Mouse (Mus musculus) limb, embryonic 14.5 days (tissue): ENCODE results near the gene Thegl. TPM values are rescaled to one million over a fixed set of nuclear protein-coding genes. Genes with fewer than 3 reads are reported as not detected.

ENCODE experiments used
- ATAC-seq: fragments of 200-750 bp; cut with Nextera tagmentation; 2 replicates; pipeline ENCODE4 v1.8.0; 2017; ENCODE audit warnings: low read depth, moderate number of reproducible peaks, moderate TSS enrichment; ENCODE audit not compliant: low FRiP score
- DNase-seq: peaks from one replicate; pipeline ENCODE4 v3.0.0-alpha.2; 2015; ENCODE audit warnings: low spot score
- H3K27ac ChIP-seq: fragments of 300-500 bp; sonication (generic); replicated peaks from 2 replicates; pipeline ENCODE4 v1.5.1; 2014; ENCODE audit warnings: low read depth, mild to moderate bottlenecking, low read length, moderate library complexity, mixed read lengths
- H3K27me3 ChIP-seq: fragments of 300-500 bp; sonication (generic); 2 replicates; pipeline ENCODE4 v1.6.1; 2014; ENCODE audit warnings: low read length, mixed read lengths; ENCODE audit not compliant: control insufficient read depth, insufficient read depth
- H3K36me3 ChIP-seq: fragments of 300-500 bp; sonication (generic); 2 replicates; pipeline ENCODE4 v1.6.1; 2014; ENCODE audit warnings: mild to moderate bottlenecking, low read length, moderate library complexity, mixed read lengths; ENCODE audit not compliant: control insufficient read depth, insufficient read depth
- H3K4me1 ChIP-seq: fragments of 300-500 bp; sonication (generic); 2 replicates; pipeline ENCODE4 v1.6.1; 2014; ENCODE audit warnings: antibody characterized with exemption, low read length, mixed read lengths; ENCODE audit not compliant: control insufficient read depth, insufficient read depth
- H3K4me2 ChIP-seq: fragments of 300-500 bp; sonication (generic); replicated peaks from 2 replicates; pipeline ENCODE4 v1.6.1; 2014; ENCODE audit warnings: low read depth, mild to moderate bottlenecking, low read length, moderate library complexity; ENCODE audit not compliant: severe bottlenecking
- H3K4me3 ChIP-seq: fragments of 300-500 bp; sonication (generic); replicated peaks from 2 replicates; pipeline ENCODE4 v1.5.1; 2014; ENCODE audit warnings: low read length
- H3K9ac ChIP-seq: fragments of 300-500 bp; sonication (generic); 2 replicates; pipeline ENCODE4 v1.6.1; 2014; ENCODE audit warnings: mild to moderate bottlenecking, low read depth, low read length, moderate library complexity; ENCODE audit not compliant: severe bottlenecking
- H3K9me3 ChIP-seq: fragments of 300-500 bp; sonication (generic); 2 replicates; pipeline ENCODE4 v1.6.1; 2016; ENCODE audit warnings: low read length; ENCODE audit not compliant: control insufficient read depth
- POLR2A ChIP-seq: fragments of 200-500 bp; IDR thresholded peaks from 2 replicates; pipeline ENCODE4 v1.8.0; 2012; ENCODE audit warnings: inconsistent platforms, mild to moderate bottlenecking, moderate library complexity, borderline replicate concordance; ENCODE audit not compliant: insufficient read depth, insufficient read length; ENCODE audit errors: extremely low read depth
- WGBS: fragments of 180-500 bp; shearing (Covaris S2); extraction: QIAGEN DNeasy Blood & Tissue Kit; methylation state at CpG from one replicate; pipeline ENCODE4 v1.1.7; 2014; 5-methylcytosine and 5-hydroxymethylcytosine counted together
- polyA plus RNA-seq, 2 experiments: library from polyadenylated mRNA; depleted of rRNA in 1 of 2; stranded (reverse) in 1 of 2; unstranded in 1 of 2; fragments of >200 nt; fragmentation: Nextera tagmentation in 1 of 2; extraction: Ambion mirVana in 1 of 2; gene quantifications; 2 replicates each; pipeline versions ENCODE4 v1.2.1 to v1.2.3; 2012 to 2014

Thegl gene
- polyA plus RNA-seq, 2 experiments: 0.13 TPM; not detected in 1

DNA sequence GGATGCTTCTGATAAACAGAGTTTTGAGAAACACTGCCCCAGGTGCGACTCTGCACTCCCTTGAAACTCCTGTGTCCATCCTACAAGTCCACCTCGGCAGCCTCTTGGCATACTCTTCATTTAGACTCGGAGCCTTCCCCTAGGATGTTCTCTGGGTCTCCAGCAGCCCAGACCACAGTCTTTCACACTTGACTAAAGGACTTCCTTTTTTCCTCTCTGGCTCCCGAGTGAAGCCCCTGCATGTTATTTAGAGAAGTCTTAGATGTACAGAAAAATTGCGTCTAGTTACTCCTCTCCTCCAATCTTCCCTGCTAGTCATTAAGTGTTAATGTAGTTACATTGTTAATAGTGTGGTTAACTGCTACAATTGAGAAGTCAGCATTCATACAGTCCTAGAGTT, 28.5 kb downstream of the Thegl start:
- Histone ChIP-seq H3K4me3 (no peak overlapping the region), H3K9ac (no peak overlapping the region), H3K4me2 (no peak overlapping the region), H3K36me3 (no peaks in the 10 kb centered on the region), H3K27me3 (no peaks in the 10 kb centered on the region), H3K4me1 (0 out of 2 replicates have a peak, but pooled peaks cover 3% of the 10 kb centered on the region), H3K9me3 (no peaks in the 10 kb centered on the region), H3K27ac (no peak overlapping the region)
- DNase-seq: no peak
- 65% methylated on average over 5 of the region's 5 CpGs for WGBS
- ATAC-seq: no peak
- TF ChIP-seq POLR2A: no peak

GRCm38 (mm10) chr5:77052616-77053015, 36.8 kb downstream of the Thegl start:
- Histone ChIP-seq H3K27me3 (no peaks in the 10 kb centered on the region), H3K4me3 (no peak overlapping the region), H3K9me3 (no peaks in the 10 kb centered on the region), H3K9ac (no peak overlapping the region), H3K4me1 (no peaks in the 10 kb centered on the region), H3K4me2 (no peak overlapping the region), H3K36me3 (no peaks in the 10 kb centered on the region), H3K27ac (no peak overlapping the region)
- ATAC-seq (no peak), DNase-seq (no peak)
- no peak for TF ChIP-seq POLR2A
- WGBS: 95% methylated on average over 5 of the region's 5 CpGs

DNA sequence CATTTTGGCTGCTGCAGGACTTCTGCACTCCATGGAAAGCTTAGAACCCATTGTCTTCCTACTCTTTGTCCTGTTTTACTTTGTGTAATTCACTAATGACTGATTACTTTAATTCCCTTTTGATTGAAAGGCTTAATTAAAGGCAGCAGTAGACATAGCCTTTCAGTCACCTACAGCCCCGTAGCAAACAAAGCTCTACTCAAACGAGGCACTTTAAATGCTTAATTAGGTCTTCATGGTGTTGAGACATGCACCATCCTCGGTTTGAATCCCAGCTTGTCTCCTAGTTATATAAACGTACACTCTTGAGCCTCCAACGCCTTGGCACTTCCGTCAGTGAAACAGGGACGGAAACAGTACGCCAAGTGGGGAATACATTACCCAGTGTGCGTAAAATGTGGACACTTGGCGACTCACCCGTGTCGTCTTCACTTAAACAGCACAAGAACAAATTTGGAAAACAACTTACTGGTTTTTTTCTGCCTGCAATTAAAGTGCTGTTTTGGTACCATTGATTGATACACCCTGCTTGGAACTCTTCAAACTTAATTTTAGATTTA, 41.1 kb downstream of the Thegl start:
- Histone ChIP-seq H3K9ac (no peak overlapping the region), H3K4me1 (no peaks in the 10 kb centered on the region), H3K4me3 (no peak overlapping the region), H3K27me3 (no peaks in the 10 kb centered on the region), H3K9me3 (no peaks in the 10 kb centered on the region), H3K27ac (no peak overlapping the region), H3K36me3 (no peaks in the 10 kb centered on the region), H3K4me2 (no peak overlapping the region)
- 64% methylated on average over 12 of the region's 12 CpGs for WGBS
- no peak for ATAC-seq
- DNase-seq: no peak
- TF ChIP-seq POLR2A: no peak

DNA sequence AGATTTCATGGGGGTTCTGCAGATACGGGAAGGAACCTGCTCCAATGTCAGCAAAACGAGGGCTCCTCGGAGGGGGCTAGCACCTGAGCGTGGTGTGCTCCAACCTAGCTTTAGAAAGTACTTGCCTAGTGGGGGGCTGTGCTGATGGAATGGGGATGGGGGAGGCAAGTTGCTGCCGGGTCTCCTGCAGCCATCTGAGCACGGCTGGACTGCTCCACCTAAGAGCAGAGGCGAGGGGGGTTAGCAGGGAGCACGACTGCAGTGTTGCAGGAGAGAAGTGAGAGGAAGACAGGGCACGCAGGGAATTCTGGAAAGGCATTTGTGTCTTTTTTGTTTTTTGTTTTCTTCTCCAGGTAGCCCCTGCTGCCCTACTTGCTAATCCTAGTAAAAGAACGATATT, 44.5 kb downstream of the Thegl start:
- Histone ChIP-seq H3K4me1 (no peaks in the 10 kb centered on the region), H3K4me2 (no peak overlapping the region), H3K27ac (no peak overlapping the region), H3K36me3 (no peaks in the 10 kb centered on the region), H3K9ac (no peak overlapping the region), H3K4me3 (no peak overlapping the region), H3K27me3 (no peaks in the 10 kb centered on the region), H3K9me3 (no peaks in the 10 kb centered on the region)
- DNase-seq (no peak), ATAC-seq (no peak)
- TF ChIP-seq POLR2A: no peak
- 28% methylated on average over 10 of the region's 10 CpGs for WGBS

GRCm38 (mm10) chr5:77061372-77062038, 45.7 kb downstream of the Thegl start:
- WGBS: 36% methylated on average over 17 of the region's 17 CpGs
- no peak overlapping the region for H3K27ac ChIP-seq
- peak; percentile 50; the same call in 1 of the 2 replicates for ATAC-seq

More at GRCm38 (mm10) chr5:77061372-77062038, 45.7 kb downstream of the Thegl start:
- no peaks in the 10 kb centered on the region for H3K27me3 ChIP-seq
- no peaks in the 10 kb centered on the region for H3K4me1 ChIP-seq
- no peak overlapping the region for H3K9ac ChIP-seq
- H3K9me3 ChIP-seq: no peaks in the 10 kb centered on the region
- H3K4me3 ChIP-seq: no peak overlapping the region
- H3K36me3 ChIP-seq: no peaks in the 10 kb centered on the region
- TF ChIP-seq POLR2A: no peak
- H3K4me2 ChIP-seq: peak overlapping the region; percentile 18; the same call in 1 of the 2 replicates
- no peak for DNase-seq
